Mouse (Mus musculus) liver, embryonic 14.5 days (tissue): ENCODE data around the gene Dab2ip. TPM values are rescaled to one million over a fixed set of nuclear protein-coding genes. Genes with fewer than 3 reads are reported as not detected.

Source experiments
- ATAC-seq: fragments of 200-750 bp; cut with Nextera tagmentation; 2 replicates; pipeline ENCODE4 v1.8.0; 2017; ENCODE audit warnings: moderate number of reproducible peaks, mild to moderate bottlenecking, moderate library complexity; ENCODE audit not compliant: insufficient read depth
- DNase-seq, 3 experiments: peaks; one replicate each; pipeline ENCODE4 v3.0.0-alpha.2; 2012 to 2013; ENCODE audit warnings: low read depth in 3 of 3, low spot score in 3 of 3
- H3K27ac ChIP-seq: fragments of 300-500 bp; sonication (generic); 2 replicates; pipeline ENCODE4 v1.5.1; 2014; ENCODE audit warnings: moderate library complexity, mild to moderate bottlenecking, control low read depth, inconsistent platforms
- H3K27me3 ChIP-seq: fragments of 300-500 bp; sonication (generic); 2 replicates; pipeline ENCODE4 v1.6.1; 2014; ENCODE audit warnings: mild to moderate bottlenecking, low read length, moderate library complexity; ENCODE audit not compliant: control insufficient read depth, insufficient read depth
- H3K36me3 ChIP-seq: fragments of 300-500 bp; sonication (generic); replicated peaks from 2 replicates; pipeline ENCODE4 v1.6.1; 2014; ENCODE audit warnings: low read depth; ENCODE audit not compliant: control insufficient read depth, insufficient read depth
- H3K4me1 ChIP-seq, 2 experiments: fragments of 200-500 bp in 1 of 2; fragments of 300-500 bp in 1 of 2; sonication (generic) in 1 of 2; replicated peaks; 2 replicates each; pipeline ENCODE4 v1.6.1; 2012 to 2014; ENCODE audit warnings: antibody characterized with exemption in 1 of 2, inconsistent platforms in 1 of 2, low read length in 1 of 2; ENCODE audit not compliant: control insufficient read depth in 2 of 2, insufficient read depth in 2 of 2
- H3K4me2 ChIP-seq: fragments of 300-500 bp; sonication (generic); 2 replicates; pipeline ENCODE4 v1.6.1; 2014; ENCODE audit warnings: low read depth, mild to moderate bottlenecking, control low read depth, moderate library complexity
- H3K4me3 ChIP-seq, 2 experiments: fragments of 200-500 bp in 1 of 2; fragments of 300-500 bp in 1 of 2; sonication (generic) in 1 of 2; 2 replicates each; pipeline ENCODE4 v1.5.1; 2012 to 2014; ENCODE audit warnings: low read depth in 2 of 2, low read length in 2 of 2, mild to moderate bottlenecking in 2 of 2, control low read depth in 1 of 2, inconsistent platforms in 1 of 2, moderate library complexity in 1 of 2; ENCODE audit not compliant: insufficient read depth in 1 of 2
- H3K9ac ChIP-seq: fragments of 300-500 bp; sonication (generic); replicated peaks from 2 replicates; pipeline ENCODE4 v1.6.1; 2014; ENCODE audit warnings: mild to moderate bottlenecking, control low read depth, moderate library complexity
- H3K9me3 ChIP-seq: fragments of 300-500 bp; sonication (generic); 2 replicates; pipeline ENCODE4 v1.6.1; 2016; ENCODE audit warnings: low read length, mixed read lengths; ENCODE audit not compliant: control insufficient read depth
- CTCF ChIP-seq: IDR thresholded peaks from 2 replicates; pipeline ENCODE4 v1.5.1; 2016; ENCODE audit warnings: antibody characterized with exemption, low read depth, control low read depth
- EP300 ChIP-seq: IDR thresholded peaks from 2 replicates; pipeline ENCODE4 v1.6.1; 2016; ENCODE audit warnings: antibody characterized with exemption, low read depth
- WGBS: fragments of 180-500 bp; shearing (Covaris S2); extraction: QIAGEN DNeasy Blood & Tissue Kit; methylation state at CpG from one replicate; pipeline ENCODE4 v1.1.7; 2014; ENCODE audit not compliant: insufficient replicate concordance; 5-methylcytosine and 5-hydroxymethylcytosine counted together
- polyA plus RNA-seq, 2 experiments: library from polyadenylated mRNA; depleted of rRNA in 1 of 2; stranded (reverse) in 1 of 2; unstranded in 1 of 2; fragments of >200 nt; fragmentation: Nextera tagmentation in 1 of 2; extraction: Ambion mirVana in 1 of 2; gene quantifications; 2 replicates each; pipeline versions ENCODE4 v1.2.1 to v1.2.3; 2012 to 2014

Gene Dab2ip
- polyA plus RNA-seq, 2 experiments, result 3.2 to 4.0 TPM

- Histone ChIP-seq H3K9ac (no peak overlapping the region), H3K4me3 (no peak overlapping the region), H3K36me3 (no peaks in the 10 kb centered on the region), H3K4me2 (no peak overlapping the region), H3K4me1 (peaks cover 3 to 8% of the 10 kb centered on the region in 2 experiments; a peak in 1 of 4 replicates), H3K27me3 (no peaks in the 10 kb centered on the region), H3K27ac (no peak overlapping the region), H3K9me3 (no peaks in the 10 kb centered on the region)
- 77% methylated on average over 4 of the region's 4 CpGs for WGBS
- TF ChIP-seq CTCF (no peak), EP300 (no peak)
- DNase-seq, result no peak
- ATAC-seq, result no peak
Observed at GRCm38 (mm10) chr2:35611645-35612044, 53.6 kb downstream of the Dab2ip start.

- Histone ChIP-seq H3K36me3 (no peaks in the 10 kb centered on the region), H3K27ac (no peak overlapping the region), H3K9ac (no peak overlapping the region), H3K4me3 (no peak overlapping the region), H3K9me3 (no peaks in the 10 kb centered on the region), H3K4me1 (peaks cover 3 to 11% of the 10 kb centered on the region in 2 experiments; a peak in 1 of 4 replicates), H3K27me3 (no peaks in the 10 kb centered on the region), H3K4me2 (no peak overlapping the region)
- 65% methylated on average over 7 of the region's 7 CpGs for WGBS
- no peak for TF ChIP-seq EP300
- TF ChIP-seq CTCF, result no peak
- DNase-seq (no peak), ATAC-seq (no peak)
Observed at GRCm38 (mm10) chr2:35612297-35612696, 54.2 kb downstream of the Dab2ip start.

GRCm38 (mm10) chr2:35613946-35614353 lies 55.9 kb downstream of the Dab2ip start:
- no peak overlapping the region for H3K27ac ChIP-seq
- no peaks in the 10 kb centered on the region for H3K27me3 ChIP-seq
- peaks cover 3 to 16% of the 10 kb centered on the region in 2 experiments; a peak in 1 of 4 replicates for H3K4me1 ChIP-seq
- H3K36me3 ChIP-seq, result no peaks in the 10 kb centered on the region
- WGBS, result 44% methylated on average over 3 of the region's 3 CpGs
- DNase-seq (no peak), ATAC-seq (no peak)
- H3K9me3 ChIP-seq, result no peaks in the 10 kb centered on the region
- TF ChIP-seq CTCF, result no peak
- no peak for TF ChIP-seq EP300
- no peak overlapping the region for H3K4me3 ChIP-seq
- no peak overlapping the region for H3K4me2 ChIP-seq
- H3K9ac ChIP-seq, result no peak overlapping the region

- no peak overlapping the region for H3K4me3 ChIP-seq
- no peak overlapping the region for H3K4me2 ChIP-seq
- no peak overlapping the region for H3K9ac ChIP-seq
- no peak for TF ChIP-seq CTCF
- TF ChIP-seq EP300, result no peak
- DNase-seq (no peak), ATAC-seq (no peak)
- no peaks in the 10 kb centered on the region for H3K27me3 ChIP-seq
- H3K9me3 ChIP-seq, result no peaks in the 10 kb centered on the region
- H3K27ac ChIP-seq, result no peak overlapping the region
- H3K36me3 ChIP-seq, result no peaks in the 10 kb centered on the region
- WGBS, result 50% methylated on average over 3 of the region's 3 CpGs
- peaks cover 3 to 16% of the 10 kb centered on the region in 2 experiments; a peak in 1 of 4 replicates for H3K4me1 ChIP-seq
Observed at GRCm38 (mm10) chr2:35614411-35614810, 56.3 kb downstream of the Dab2ip start.

- DNase-seq (no peak), ATAC-seq (no peak)
- Histone ChIP-seq H3K27me3 (no peaks in the 10 kb centered on the region), H3K4me2 (no peak overlapping the region), H3K4me1 (peaks cover 3 to 18% of the 10 kb centered on the region in 2 experiments; a peak in 3 of 4 replicates), H3K36me3 (no peaks in the 10 kb centered on the region), H3K27ac (no peak overlapping the region), H3K9ac (no peak overlapping the region), H3K9me3 (no peaks in the 10 kb centered on the region), H3K4me3 (no peak overlapping the region)
- 36% methylated on average over 4 of the region's 4 CpGs for WGBS
- no peak for TF ChIP-seq CTCF
- TF ChIP-seq EP300, result no peak
Observed at GRCm38 (mm10) chr2:35615366-35615765, 57.3 kb downstream of the Dab2ip start.
